Mouse (Mus musculus): ENCODE results near the gene Prpf38b.

GRCm38 (mm10) chr3:108860786-108861185 is 50.7 kb downstream of the Prpf38b start:
- no peak for TF ChIP-seq POLR2A (IDR thresholded peaks at IDR 0.05; ENCODE audit: low read depth, low read length)
- TF ChIP-seq CTCF (IDR thresholded peaks at IDR 0.05; ENCODE audit: borderline replicate concordance, insufficient read depth, low read length) = no peak
